Mouse (Mus musculus) stomach, embryonic 14.5 days (tissue): ENCODE results near the gene Uchl1. TPM values are rescaled to one million over a fixed set of nuclear protein-coding genes. Genes with fewer than 3 reads are reported as not detected.

Experiments used
- ATAC-seq: fragments of 200-750 bp; cut with Nextera tagmentation; 2 replicates; pipeline ENCODE4 v1.8.0; 2017; ENCODE audit warnings: low read depth, moderate TSS enrichment; ENCODE audit not compliant: insufficient number of reproducible peaks, insufficient read depth, low FRiP score
- H3K27ac ChIP-seq: fragments of 300-500 bp; sonication (generic); 2 replicates; pipeline ENCODE4 v1.5.1; 2014; ENCODE audit warnings: mild to moderate bottlenecking, low read length, moderate library complexity, mixed read lengths
- H3K27me3 ChIP-seq: fragments of 300-500 bp; sonication (generic); 2 replicates; pipeline ENCODE4 v1.6.1; 2014; ENCODE audit warnings: low read length, control low read depth, mixed read lengths; ENCODE audit not compliant: control insufficient read depth, insufficient read depth
- H3K36me3 ChIP-seq: fragments of 300-500 bp; sonication (generic); 2 replicates; pipeline ENCODE4 v1.6.1; 2014; ENCODE audit warnings: mild to moderate bottlenecking, control low read depth, low read length, moderate library complexity, mixed read lengths; ENCODE audit not compliant: control insufficient read depth, insufficient read depth
- H3K4me1 ChIP-seq: fragments of 300-500 bp; sonication (generic); 2 replicates; pipeline ENCODE4 v1.6.1; 2014; ENCODE audit warnings: low read length, control low read depth, mixed read lengths; ENCODE audit not compliant: control insufficient read depth, insufficient read depth
- H3K4me2 ChIP-seq: fragments of 300-500 bp; sonication (generic); replicated peaks from 2 replicates; pipeline ENCODE4 v1.6.1; 2014; ENCODE audit warnings: low read depth, low read length, control low read depth
- H3K4me3 ChIP-seq: fragments of 300-500 bp; sonication (generic); 2 replicates; pipeline ENCODE4 v1.5.1; 2014; ENCODE audit warnings: low read depth, low read length, control low read depth
- H3K9ac ChIP-seq: fragments of 300-500 bp; sonication (generic); replicated peaks from 2 replicates; pipeline ENCODE4 v1.6.1; 2014; ENCODE audit warnings: low read depth, mild to moderate bottlenecking, control low read depth, low read length, moderate library complexity, mixed read lengths
- H3K9me3 ChIP-seq: fragments of 300-500 bp; sonication (generic); 2 replicates; pipeline ENCODE4 v1.6.1; 2016; ENCODE audit warnings: low read depth, low read length, control low read depth; ENCODE audit not compliant: control insufficient read depth
- WGBS: fragments of 180-500 bp; shearing (Covaris S2); extraction: QIAGEN DNeasy Blood & Tissue Kit; methylation state at CpG from one replicate; pipeline ENCODE4 v1.1.7; 2014; 5-methylcytosine and 5-hydroxymethylcytosine counted together
- polyA plus RNA-seq: library from polyadenylated mRNA; unstranded; fragments of >200 nt; fragmentation: Nextera tagmentation; extraction: Ambion mirVana; gene quantifications from 2 replicates; pipeline ENCODE4 v1.2.1, GENCODE M21; 2014

Gene Uchl1
- polyA plus RNA-seq = 103 and 114 TPM in 2 replicates

DNA sequence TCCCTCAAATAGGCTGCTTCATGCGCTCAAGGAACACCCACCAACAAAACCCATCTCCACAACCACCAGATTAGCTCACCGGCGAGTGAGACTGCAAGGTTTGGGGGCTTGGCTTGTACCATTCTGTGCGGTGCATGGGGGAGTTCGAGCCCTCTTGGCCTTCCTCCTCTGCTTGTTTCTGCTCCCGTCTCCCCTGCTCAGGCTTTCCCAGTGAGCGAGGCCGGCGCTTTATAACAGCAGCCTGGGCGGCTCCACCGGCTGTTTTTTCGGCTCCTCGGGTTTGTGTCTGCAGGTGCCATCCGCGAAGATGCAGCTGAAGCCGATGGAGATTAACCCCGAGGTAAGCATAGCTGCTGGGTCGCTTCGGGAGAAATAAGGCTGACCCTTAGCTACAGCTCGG is at the start of gene Uchl1:
TSS of gene Uchl1 (plus strand) at position 109 of the 400 bp plus-strand sequence.
- Histone ChIP-seq H3K4me1 (0 out of 2 replicates have a peak, but pooled peaks cover 4% of the 10 kb centered on the region), H3K4me3 (peak within 1 kb of the TSS; percentile 48), H3K9me3 (no peaks in the 10 kb centered on the region), H3K36me3 (no peaks in the 10 kb centered on the region), H3K27me3 (peaks cover 16% of the 10 kb centered on the region; the same call in 1 of the 2 replicates), H3K4me2 (peak within 1 kb of the TSS; percentile 99), H3K27ac (no peak within 1 kb of the TSS), H3K9ac (0 out of 2 replicates have a peak within 1 kb of the TSS, but pooled peaks have one; percentile 26)
- WGBS = under 1% methylated on average over 20 of the region's 20 CpGs
- ATAC-seq = peak; percentile 83

- no peaks in the 10 kb centered on the region for H3K27me3 ChIP-seq
- no peak for ATAC-seq
- H3K4me3 ChIP-seq = no peak overlapping the region
- 67% methylated on average over 7 of the region's 7 CpGs for WGBS
- H3K27ac ChIP-seq = no peak overlapping the region
- H3K36me3 ChIP-seq = no peaks in the 10 kb centered on the region
- no peaks in the 10 kb centered on the region for H3K9me3 ChIP-seq
- no peak overlapping the region for H3K9ac ChIP-seq
- no peaks in the 10 kb centered on the region for H3K4me1 ChIP-seq
- no peak overlapping the region for H3K4me2 ChIP-seq
Observed at GRCm38 (mm10) chr5:66627805-66628204, 48.1 kb upstream of the Uchl1 start.

- ATAC-seq = no peak
- Histone ChIP-seq H3K4me1 (no peaks in the 10 kb centered on the region), H3K27ac (no peak overlapping the region), H3K36me3 (no peaks in the 10 kb centered on the region), H3K4me3 (no peak overlapping the region), H3K9me3 (no peaks in the 10 kb centered on the region), H3K9ac (no peak overlapping the region), H3K4me2 (no peak overlapping the region), H3K27me3 (no peaks in the 10 kb centered on the region)
- WGBS = 64% methylated on average over 10 of the region's 10 CpGs
Observed at GRCm38 (mm10) chr5:66635459-66636079, 40.3 kb upstream of the Uchl1 start.

DNA sequence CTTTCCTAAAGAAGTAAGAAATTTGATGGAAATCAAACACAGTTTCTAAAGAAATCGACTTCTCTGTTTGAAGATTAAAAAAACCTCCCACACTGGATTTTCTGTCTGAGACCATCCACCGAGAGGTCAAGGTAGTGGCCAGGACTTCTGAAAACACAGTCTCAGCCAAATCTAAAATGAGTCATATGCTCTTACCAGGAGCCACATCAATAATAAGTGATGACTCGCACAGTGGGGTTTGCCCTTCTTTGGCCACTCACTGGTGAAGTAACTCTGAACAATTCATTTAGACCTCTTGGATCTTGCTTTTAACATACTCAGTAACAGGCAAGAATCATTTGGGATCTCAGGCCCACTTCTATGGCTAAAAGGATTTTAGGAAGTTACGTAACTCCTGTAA is 33.7 kb upstream of the Uchl1 start:
- Histone ChIP-seq H3K36me3 (no peaks in the 10 kb centered on the region), H3K4me1 (no peaks in the 10 kb centered on the region), H3K4me2 (no peak overlapping the region), H3K4me3 (no peak overlapping the region), H3K27me3 (no peaks in the 10 kb centered on the region), H3K27ac (no peak overlapping the region), H3K9me3 (no peaks in the 10 kb centered on the region), H3K9ac (no peak overlapping the region)
- ATAC-seq = no peak
- 88% methylated on average over 4 of the region's 4 CpGs for WGBS

GRCm38 (mm10) chr5:66643260-66643659 is 32.6 kb upstream of the Uchl1 start:
- Histone ChIP-seq H3K9me3 (no peaks in the 10 kb centered on the region), H3K4me3 (no peak overlapping the region), H3K4me2 (no peak overlapping the region), H3K36me3 (no peaks in the 10 kb centered on the region), H3K27ac (no peak overlapping the region), H3K27me3 (no peaks in the 10 kb centered on the region), H3K4me1 (no peaks in the 10 kb centered on the region), H3K9ac (no peak overlapping the region)
- WGBS = 86% methylated on average over 5 of the region's 5 CpGs
- ATAC-seq = no peak

GRCm38 (mm10) chr5:66647504-66647903 is 28.4 kb upstream of the Uchl1 start:
- H3K27me3 ChIP-seq = no peaks in the 10 kb centered on the region
- no peak overlapping the region for H3K4me3 ChIP-seq
- no peak overlapping the region for H3K4me2 ChIP-seq
- no peak overlapping the region for H3K9ac ChIP-seq
- ATAC-seq = no peak
- WGBS = 58% methylated on average over 7 of the region's 7 CpGs
- H3K36me3 ChIP-seq = no peaks in the 10 kb centered on the region
- no peak overlapping the region for H3K27ac ChIP-seq
- no peaks in the 10 kb centered on the region for H3K9me3 ChIP-seq
- no peaks in the 10 kb centered on the region for H3K4me1 ChIP-seq

- no peak overlapping the region for H3K27ac ChIP-seq
Observed at GRCm38 (mm10) chr5:66654220-66654619, 21.7 kb upstream of the Uchl1 start.

GRCm38 (mm10) chr5:66675189-66675890 is 551 bp upstream of the Uchl1 start:
- Histone ChIP-seq H3K27me3 (peaks cover 16% of the 10 kb centered on the region; the same call in 1 of the 2 replicates), H3K4me2 (peak overlapping the region; percentile 99), H3K4me1 (0 out of 2 replicates have a peak, but pooled peaks cover 4% of the 10 kb centered on the region), H3K9ac (no peak overlapping the region), H3K27ac (no peak overlapping the region), H3K9me3 (no peaks in the 10 kb centered on the region), H3K4me3 (peak overlapping the region; percentile 48), H3K36me3 (no peaks in the 10 kb centered on the region)
- WGBS = under 1% methylated on average over 18 of the region's 18 CpGs
- ATAC-seq = no peak

More at GRCm38 (mm10) chr5:66654220-66654619, 21.7 kb upstream of the Uchl1 start:
- Histone ChIP-seq H3K4me2 (no peak overlapping the region), H3K4me3 (no peak overlapping the region), H3K4me1 (0 out of 2 replicates have a peak, but pooled peaks cover 4% of the 10 kb centered on the region), H3K27me3 (no peaks in the 10 kb centered on the region), H3K36me3 (no peaks in the 10 kb centered on the region), H3K9me3 (no peaks in the 10 kb centered on the region), H3K9ac (no peak overlapping the region)
- 29% methylated on average over 5 of the region's 5 CpGs for WGBS
- peak; percentile 56; the same call in 1 of the 2 replicates for ATAC-seq
